Mouse (Mus musculus) liver, embryonic 16.5 days (tissue): ENCODE results near the gene Radil. TPM values are rescaled to one million over a fixed set of nuclear protein-coding genes. Genes with fewer than 3 reads are reported as not detected.

Experiments
- ATAC-seq: fragments of 200-750 bp; cut with Nextera tagmentation; 2 replicates; pipeline ENCODE4 v1.8.0; 2017; ENCODE audit warnings: low read depth, mild to moderate bottlenecking, moderate number of reproducible peaks, moderate library complexity
- H3K27ac ChIP-seq: fragments of 300-500 bp; sonication (generic); 2 replicates; pipeline ENCODE4 v1.5.1; 2014; ENCODE audit warnings: mild to moderate bottlenecking, low read length
- H3K27me3 ChIP-seq: fragments of 300-500 bp; sonication (generic); 2 replicates; pipeline ENCODE4 v1.6.1; 2014; ENCODE audit warnings: low read depth, low read length, mixed read lengths; ENCODE audit not compliant: control insufficient read depth, insufficient read depth
- H3K36me3 ChIP-seq: fragments of 300-500 bp; sonication (generic); 2 replicates; pipeline ENCODE4 v1.6.1; 2014; ENCODE audit warnings: mild to moderate bottlenecking; ENCODE audit not compliant: control insufficient read depth, insufficient read depth
- H3K4me1 ChIP-seq: fragments of 300-500 bp; sonication (generic); 2 replicates; pipeline ENCODE4 v1.6.1; 2014; ENCODE audit warnings: low read depth, low read length, mixed read lengths; ENCODE audit not compliant: control insufficient read depth
- H3K4me2 ChIP-seq: fragments of 300-500 bp; sonication (generic); 2 replicates; pipeline ENCODE4 v1.6.1; 2014; ENCODE audit warnings: low read depth, low read length, mixed read lengths
- H3K4me3 ChIP-seq: fragments of 300-500 bp; sonication (generic); 2 replicates; pipeline ENCODE4 v1.5.1; 2014; ENCODE audit warnings: low read depth, mild to moderate bottlenecking, low read length
- H3K9ac ChIP-seq: fragments of 300-500 bp; sonication (generic); 2 replicates; pipeline ENCODE4 v1.6.1; 2014; ENCODE audit warnings: low read depth, low read length
- H3K9me3 ChIP-seq: fragments of 300-500 bp; sonication (generic); replicated peaks from 2 replicates; pipeline ENCODE4 v1.6.1; 2016; ENCODE audit warnings: low read length; ENCODE audit not compliant: control insufficient read depth
- WGBS: fragments of 180-500 bp; shearing (Covaris S2); extraction: QIAGEN DNeasy Blood & Tissue Kit; methylation state at CpG from one replicate; pipeline ENCODE4 v1.1.7; 2014; ENCODE audit not compliant: insufficient replicate concordance; 5-methylcytosine and 5-hydroxymethylcytosine counted together
- polyA plus RNA-seq: library from polyadenylated mRNA; unstranded; fragments of >200 nt; fragmentation: Nextera tagmentation; extraction: Ambion mirVana; gene quantifications from 2 replicates; pipeline ENCODE4 v1.2.1, GENCODE M21; 2015

Gene Radil
- polyA plus RNA-seq, 1 experiment from 2014 or later = 0.08 TPM

- peak; percentile 91 for ATAC-seq
- Histone ChIP-seq H3K9me3 (no peaks in the 10 kb centered on the region), H3K27ac (peak overlapping the region; percentile 42; the same call in 1 of the 2 replicates), H3K36me3 (no peaks in the 10 kb centered on the region), H3K4me3 (no peak overlapping the region), H3K4me2 (no peak overlapping the region), H3K27me3 (0 out of 2 replicates have a peak, but pooled peaks cover 2% of the 10 kb centered on the region), H3K4me1 (no peaks in the 10 kb centered on the region; the same call in 1 of the 2 replicates), H3K9ac (no peak overlapping the region)
- WGBS = 57% methylated on average over 11 of the region's 11 CpGs
These were observed 29.6 kb downstream of the Radil start for GRCm38 (mm10) chr5:142521195-142521866.

GRCm38 (mm10) chr5:142520360-142520759 is 30.5 kb downstream of the Radil start:
- no peak for ATAC-seq
- H3K9ac ChIP-seq = no peak overlapping the region
- H3K27ac ChIP-seq = no peak overlapping the region
- no peak overlapping the region for H3K4me2 ChIP-seq
- H3K36me3 ChIP-seq = no peaks in the 10 kb centered on the region
- no peaks in the 10 kb centered on the region; the same call in 1 of the 2 replicates for H3K4me1 ChIP-seq
- 0 out of 2 replicates have a peak, but pooled peaks cover under 1% of the 10 kb centered on the region for H3K27me3 ChIP-seq
- H3K9me3 ChIP-seq = no peaks in the 10 kb centered on the region
- H3K4me3 ChIP-seq = no peak overlapping the region
- 50% methylated on average over 4 of the region's 4 CpGs for WGBS

GRCm38 (mm10) chr5:142518973-142519372 is 31.9 kb downstream of the Radil start:
- no peak overlapping the region for H3K9ac ChIP-seq
- ATAC-seq = no peak

GRCm38 (mm10) chr5:142512112-142512511 is 38.8 kb downstream of the Radil start:
- ATAC-seq = no peak

More at GRCm38 (mm10) chr5:142518973-142519372, 31.9 kb downstream of the Radil start:
- Histone ChIP-seq H3K4me1 (no peaks in the 10 kb centered on the region; the same call in 1 of the 2 replicates), H3K27ac (no peak overlapping the region), H3K4me2 (no peak overlapping the region), H3K36me3 (no peaks in the 10 kb centered on the region), H3K27me3 (no peaks in the 10 kb centered on the region), H3K9me3 (no peaks in the 10 kb centered on the region), H3K4me3 (no peak overlapping the region)
- WGBS = 39% methylated on average over 6 of the region's 6 CpGs

GRCm38 (mm10) chr5:142510061-142510414 is 40.9 kb downstream of the Radil start:
- no peak overlapping the region for H3K4me3 ChIP-seq
- no peak overlapping the region for H3K27ac ChIP-seq
- no peak overlapping the region for H3K4me2 ChIP-seq
- H3K9ac ChIP-seq = no peak overlapping the region
- no peaks in the 10 kb centered on the region for H3K27me3 ChIP-seq
- 53% methylated on average over 7 of the region's 7 CpGs for WGBS
- ATAC-seq = no peak
- H3K4me1 ChIP-seq = no peaks in the 10 kb centered on the region
- H3K9me3 ChIP-seq = no peaks in the 10 kb centered on the region
- no peaks in the 10 kb centered on the region for H3K36me3 ChIP-seq

More at GRCm38 (mm10) chr5:142512112-142512511, 38.8 kb downstream of the Radil start:
- Histone ChIP-seq H3K4me2 (no peak overlapping the region), H3K27ac (no peak overlapping the region), H3K36me3 (no peaks in the 10 kb centered on the region), H3K9ac (no peak overlapping the region), H3K4me3 (no peak overlapping the region), H3K9me3 (no peaks in the 10 kb centered on the region), H3K27me3 (no peaks in the 10 kb centered on the region), H3K4me1 (no peaks in the 10 kb centered on the region)
- WGBS = 55% methylated on average over 4 of the region's 4 CpGs

- Histone ChIP-seq H3K4me1 (no peaks in the 10 kb centered on the region), H3K9ac (no peak overlapping the region), H3K36me3 (no peaks in the 10 kb centered on the region), H3K4me2 (no peak overlapping the region), H3K4me3 (no peak overlapping the region), H3K9me3 (no peaks in the 10 kb centered on the region), H3K27ac (no peak overlapping the region), H3K27me3 (no peaks in the 10 kb centered on the region)
- whole genome bisulfite sequencing = 35% methylated on average over 15 of the region's 15 CpGs
- ATAC-seq = no peak
These were observed 41.5 kb downstream of the Radil start for GRCm38 (mm10) chr5:142509141-142510060.

GRCm38 (mm10) chr5:142505695-142506423 is 45.0 kb downstream of the Radil start:
- ATAC-seq = no peak
- 37% methylated on average over 3 of the region's 3 CpGs for WGBS
- Histone ChIP-seq H3K4me2 (no peak overlapping the region), H3K9ac (no peak overlapping the region), H3K36me3 (no peaks in the 10 kb centered on the region), H3K4me1 (no peaks in the 10 kb centered on the region), H3K9me3 (no peaks in the 10 kb centered on the region), H3K4me3 (no peak overlapping the region), H3K27ac (no peak overlapping the region), H3K27me3 (no peaks in the 10 kb centered on the region)

- no peak for ATAC-seq
- Histone ChIP-seq H3K4me1 (no peaks in the 10 kb centered on the region), H3K36me3 (no peaks in the 10 kb centered on the region), H3K9ac (no peak overlapping the region), H3K27ac (no peak overlapping the region), H3K4me2 (no peak overlapping the region), H3K4me3 (no peak overlapping the region), H3K27me3 (no peaks in the 10 kb centered on the region), H3K9me3 (no peaks in the 10 kb centered on the region)
- 42% methylated on average over 3 of the region's 3 CpGs for WGBS
These were observed 46.7 kb downstream of the Radil start for GRCm38 (mm10) chr5:142504175-142504574.
